Mouse (Mus musculus): ENCODE data around the gene Mesp2.
A peak's percentile ranks its signal among the peaks of the same experiment; 100 is the strongest.
"Not testable (repeated sequence)": the region's sequence is repeated elsewhere in the genome, so short reads cannot be mapped to it uniquely, and the experiment has no call there.

Mesp2 gene

DNA sequence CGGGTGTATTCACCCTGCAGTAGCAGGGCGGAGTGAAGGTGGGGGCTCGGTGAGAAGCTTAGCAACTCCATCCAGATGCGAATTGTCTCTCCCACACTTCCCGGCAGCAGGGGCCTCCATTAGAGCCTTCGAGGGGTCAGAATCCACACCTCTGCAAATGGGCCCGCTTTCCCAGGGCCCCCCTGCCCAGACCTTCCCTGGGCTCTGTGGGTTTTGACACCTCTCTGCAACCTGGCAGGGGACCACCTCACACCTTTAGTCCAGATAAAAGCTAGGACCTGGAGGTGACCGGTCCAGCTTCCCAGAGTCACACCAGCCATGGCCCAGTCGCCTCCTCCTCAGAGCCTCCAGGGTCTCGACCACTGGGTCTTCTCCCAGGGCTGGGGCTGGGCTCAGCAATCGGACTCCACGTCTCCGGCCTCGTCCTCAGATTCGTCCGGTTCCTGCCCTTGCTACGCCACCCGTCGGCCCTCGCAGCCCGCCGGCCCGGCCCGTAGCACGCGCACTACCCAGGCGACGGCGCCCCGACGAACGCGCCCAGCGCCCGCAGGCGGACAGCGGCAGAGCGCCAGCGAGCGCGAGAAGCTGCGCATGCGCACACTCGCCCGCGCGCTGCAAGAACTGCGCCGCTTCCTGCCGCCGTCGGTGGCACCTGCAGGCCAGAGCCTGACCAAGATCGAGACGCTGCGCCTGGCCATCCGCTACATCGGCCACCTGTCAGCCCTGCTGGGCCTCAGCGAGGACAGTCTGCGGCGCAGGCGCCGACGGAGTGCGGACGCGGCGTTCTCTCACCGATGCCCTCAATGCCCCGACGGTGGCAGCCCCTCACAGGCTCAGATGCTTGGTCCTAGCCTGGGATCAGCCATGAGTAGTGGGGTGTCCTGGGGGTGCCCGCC, at the start of gene Mesp2:
Gene Mesp2 (plus strand): TSS at position 117 of the 896 bp plus-strand sequence.
- peak; percentile 8 to 44 for DNase-seq

DNA sequence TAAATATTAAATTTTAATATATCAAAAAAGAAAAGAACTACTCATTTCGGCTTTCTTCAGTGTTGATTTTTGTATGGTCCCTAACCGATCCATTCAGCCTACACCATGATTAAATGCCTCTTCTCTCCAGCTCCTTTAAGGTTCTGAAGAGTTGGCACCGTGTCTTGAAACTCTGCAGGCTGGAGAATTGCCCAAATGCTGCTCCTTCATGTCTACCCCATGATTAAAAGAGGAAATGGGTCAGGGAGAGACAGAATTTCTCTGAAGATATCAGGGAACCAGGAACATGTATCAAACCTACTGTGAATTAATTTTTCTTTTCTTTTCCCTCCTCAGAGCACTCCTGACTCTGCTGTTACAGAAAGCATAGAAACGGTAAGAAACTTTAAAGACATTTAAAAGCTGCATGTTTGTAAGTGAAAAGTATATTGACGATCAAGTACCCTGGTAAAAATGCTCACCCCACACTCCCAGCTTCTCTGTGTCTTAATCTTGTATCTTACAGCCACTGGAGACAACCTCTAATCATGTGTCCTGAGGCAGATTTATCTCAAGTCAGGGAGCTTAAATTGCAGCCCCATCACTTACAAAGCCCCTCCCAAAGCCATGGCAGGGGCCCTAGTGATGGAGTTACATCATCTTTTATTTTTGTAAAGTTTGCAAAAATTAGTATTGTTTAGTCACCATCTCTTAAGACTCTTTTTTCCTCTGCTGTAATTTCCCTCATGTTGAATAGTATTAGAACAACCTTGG, 49.2 kb upstream of the Mesp2 start:
- no peak for DNase-seq

DNA sequence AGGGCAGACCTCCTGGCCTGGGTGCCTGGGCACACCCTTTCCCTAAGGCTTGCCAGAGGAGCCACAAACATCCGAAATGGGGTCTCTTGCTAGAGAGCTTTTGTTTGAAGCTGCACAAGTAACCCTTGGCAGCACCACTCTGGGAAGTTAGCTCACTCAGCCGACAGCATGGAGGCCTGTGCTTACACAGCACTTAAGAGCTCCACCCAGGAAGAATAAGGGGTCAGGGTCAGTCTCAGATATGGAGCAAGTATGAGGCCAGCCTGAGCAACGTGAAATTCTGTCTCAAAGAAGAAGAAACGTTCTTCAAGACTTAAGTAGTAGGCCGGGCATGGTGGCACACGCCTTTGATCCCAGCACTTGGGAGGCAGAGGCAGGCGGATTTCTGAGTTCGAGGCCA, 48.4 kb upstream of the Mesp2 start:
- DNase-seq = no peak

DNA sequence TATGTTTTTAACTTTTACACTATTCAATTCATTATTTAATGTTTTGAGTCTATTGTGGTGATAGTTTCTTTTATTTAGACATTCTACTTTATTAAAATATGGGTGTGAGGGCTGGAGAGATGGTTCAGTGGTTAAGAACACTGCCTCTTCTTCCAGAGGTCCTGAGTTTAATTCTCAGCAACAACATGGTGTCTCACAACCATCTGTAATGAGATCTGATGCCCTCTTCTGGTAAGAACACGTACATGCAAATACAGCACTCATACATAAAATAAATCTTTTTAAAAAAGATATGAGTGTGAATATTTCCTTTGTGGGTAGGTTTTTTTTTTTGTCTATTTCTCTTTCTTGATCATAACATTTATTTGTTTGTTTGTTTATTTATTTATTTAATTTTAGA, 44.5 kb upstream of the Mesp2 start:
- no peak for DNase-seq

DNA sequence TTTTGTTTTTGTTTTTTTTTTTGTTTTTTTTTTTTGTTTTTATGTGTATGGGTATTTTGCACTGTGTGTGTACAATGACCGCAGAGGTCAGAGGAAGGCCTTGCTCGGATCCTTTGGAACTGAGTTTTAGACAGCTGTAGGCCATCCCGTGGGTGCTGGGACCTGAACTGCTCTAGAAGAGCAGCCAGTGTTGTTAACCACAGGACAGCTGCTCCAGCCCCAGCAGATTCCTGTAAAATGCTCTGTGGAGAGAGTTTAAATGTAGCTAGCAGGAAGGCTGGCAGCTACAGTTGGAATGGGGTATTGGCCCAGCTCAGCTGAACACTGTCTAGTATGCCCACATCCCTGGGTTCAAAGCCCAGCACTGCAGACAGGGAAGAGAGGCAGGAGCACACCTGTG, 40.9 kb upstream of the Mesp2 start:
- DNase-seq = no peak

DNA sequence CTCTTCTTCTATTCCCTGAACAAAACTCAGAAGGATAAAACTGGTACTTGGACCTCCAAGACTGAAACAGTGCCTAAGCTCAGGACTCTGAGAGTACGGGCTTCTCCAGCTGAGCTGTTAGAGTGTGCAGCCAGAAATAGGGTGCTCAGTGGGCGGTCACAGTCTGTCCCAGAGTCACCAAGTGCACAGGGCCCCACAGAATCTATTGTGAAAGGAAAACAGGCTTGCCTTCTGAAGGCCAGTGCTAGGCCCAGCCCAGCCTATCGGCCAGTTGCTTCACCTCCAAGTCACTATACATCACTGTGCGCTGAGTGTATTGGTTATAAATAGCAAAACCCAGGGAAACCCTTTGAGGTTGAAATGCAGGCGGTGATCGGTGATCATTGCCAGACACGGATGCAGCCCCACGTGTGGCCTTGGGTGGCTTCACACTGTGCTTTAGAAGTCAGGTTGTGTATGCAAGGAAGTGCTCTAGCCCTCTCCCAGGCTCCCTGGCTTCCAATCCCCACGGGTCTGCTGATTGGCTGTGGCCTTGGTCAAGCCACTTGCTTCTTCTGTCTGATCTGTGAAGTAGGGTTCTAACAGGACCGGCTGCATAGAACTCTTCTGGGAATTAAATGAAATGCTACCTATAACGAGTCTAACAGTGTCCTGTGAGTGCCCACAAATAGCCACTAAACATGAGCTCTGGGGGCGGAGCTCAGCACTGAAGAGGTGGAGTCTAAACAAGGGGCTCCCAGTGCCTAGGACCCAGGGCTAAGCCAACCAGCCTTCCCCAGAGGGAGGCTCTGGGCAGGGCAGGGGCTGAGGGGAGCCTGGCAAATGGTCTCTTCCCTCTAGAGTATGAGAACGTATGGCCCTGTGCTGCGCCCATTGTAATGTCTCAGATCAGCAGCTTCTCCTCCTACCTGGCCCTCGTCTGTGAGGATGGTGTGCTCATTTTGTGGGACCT, 38.7 kb upstream of the Mesp2 start:
- no peak for DNase-seq

DNA sequence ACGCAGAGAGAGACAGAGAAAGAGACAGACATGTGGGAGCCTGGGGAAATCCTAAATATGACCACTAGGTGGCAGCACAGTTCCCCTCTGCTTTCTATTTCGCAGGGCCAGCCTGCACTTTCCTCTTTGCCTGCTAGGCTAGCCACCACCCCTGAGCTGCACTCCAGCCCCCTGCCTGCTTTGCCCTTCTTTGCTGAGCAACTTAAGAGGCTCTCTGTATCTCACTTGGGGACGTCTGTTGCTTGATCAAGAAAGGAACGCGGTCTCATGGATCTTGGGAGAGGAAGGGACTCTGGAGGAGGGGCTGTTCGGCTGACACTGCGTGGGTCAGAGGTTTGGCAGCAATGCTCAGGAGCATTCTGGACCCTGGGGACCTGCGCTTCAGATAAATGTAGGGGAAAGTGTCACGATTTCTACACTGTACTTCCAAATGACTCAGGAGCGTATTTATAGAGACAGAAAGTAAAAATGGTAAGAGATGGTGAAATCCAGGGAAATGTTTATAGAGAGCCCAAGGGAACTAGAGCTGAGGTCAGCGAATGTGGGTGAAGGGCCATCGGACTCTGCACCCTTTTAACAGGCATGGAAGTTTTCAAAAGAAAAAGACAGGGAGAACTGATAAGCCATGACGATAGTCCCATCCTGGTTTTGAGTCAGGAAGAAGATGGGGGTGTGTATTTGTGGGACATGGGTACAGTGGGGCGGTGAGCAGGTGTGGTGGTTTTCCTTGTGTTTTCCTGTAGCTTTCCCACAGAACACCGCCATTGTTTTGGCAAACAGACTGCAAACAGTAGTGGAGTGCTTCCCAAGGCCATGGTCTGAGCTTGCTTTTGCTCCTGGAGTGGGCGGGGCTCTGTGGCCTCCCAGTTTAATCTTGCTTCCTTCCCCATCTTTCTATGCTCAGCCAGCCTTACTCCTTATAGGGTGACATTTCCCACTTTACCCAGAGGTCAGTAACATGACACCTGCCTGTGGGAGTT, 29.6 kb upstream of the Mesp2 start:
- peak; percentile 66 to 74 for DNase-seq

DNA sequence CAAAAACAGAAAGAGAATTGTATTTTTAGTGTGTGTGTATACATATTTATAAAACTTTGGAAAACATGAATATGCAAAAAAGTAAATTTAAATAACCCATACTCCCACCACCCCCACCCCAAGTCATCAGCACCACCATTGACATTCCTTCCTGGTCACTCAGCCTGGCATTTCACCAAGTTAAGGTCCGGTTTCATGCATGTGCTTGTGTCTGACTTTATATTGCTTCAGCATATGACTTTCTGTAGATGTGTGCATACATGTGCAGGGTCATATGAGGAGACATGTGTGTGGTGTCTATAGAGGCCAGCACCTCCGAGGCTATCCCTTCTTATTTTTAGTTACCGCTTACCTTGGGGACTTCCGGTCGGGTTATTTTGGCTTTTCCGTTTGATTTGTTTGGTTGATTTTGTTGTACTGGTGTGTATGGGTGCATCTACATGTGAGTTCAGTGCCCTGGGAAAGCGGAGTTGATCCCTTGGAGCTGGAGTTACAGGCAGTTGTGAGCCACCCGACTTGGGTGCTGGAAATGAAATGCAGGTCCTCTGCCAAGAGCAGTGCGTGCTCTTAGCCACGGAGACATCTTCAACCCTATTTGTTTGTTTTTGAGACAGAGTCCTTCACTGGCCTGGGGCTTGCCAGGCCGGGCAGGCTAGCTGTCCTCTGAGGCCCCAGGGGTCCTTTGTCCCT, 28.6 kb upstream of the Mesp2 start:
- no peak for DNase-seq

DNA sequence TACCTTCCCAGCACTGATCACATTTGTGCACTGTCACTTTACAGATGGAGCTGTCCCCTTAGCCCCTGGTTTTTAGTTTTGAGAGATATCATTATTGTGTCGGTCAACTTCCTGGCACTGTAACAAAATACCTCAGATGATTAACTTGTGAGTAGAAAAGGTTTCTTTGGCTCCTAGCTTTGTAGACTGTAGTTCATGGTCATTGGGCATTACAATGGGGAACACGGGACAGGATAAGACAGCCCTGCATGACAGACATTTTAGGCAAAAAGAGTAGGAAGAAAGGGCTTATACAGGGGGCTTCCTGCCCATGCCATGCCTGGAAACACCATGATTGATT, 28.0 kb upstream of the Mesp2 start:
- no peak for DNase-seq

DNA sequence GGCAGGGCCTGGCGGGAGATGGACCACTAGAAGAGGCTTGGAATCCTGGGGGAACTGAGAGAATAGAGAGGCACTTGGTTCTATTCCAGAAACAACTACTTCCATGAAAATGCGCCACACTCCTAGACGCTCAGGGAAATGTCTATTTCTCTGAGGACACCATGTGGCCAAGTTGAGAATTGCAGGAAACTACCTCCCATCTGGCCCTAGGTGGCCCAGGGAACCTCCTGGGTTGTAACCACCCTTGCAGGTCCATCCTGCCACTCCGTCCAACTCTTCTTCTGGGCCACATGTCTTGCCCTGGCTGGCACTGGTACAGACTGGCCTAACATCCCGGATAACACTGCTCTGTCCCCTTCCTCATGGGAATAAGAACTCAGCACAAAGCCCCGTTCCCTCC, 24.2 kb upstream of the Mesp2 start:
- DNase-seq = peak; percentile 70 to 72

DNA sequence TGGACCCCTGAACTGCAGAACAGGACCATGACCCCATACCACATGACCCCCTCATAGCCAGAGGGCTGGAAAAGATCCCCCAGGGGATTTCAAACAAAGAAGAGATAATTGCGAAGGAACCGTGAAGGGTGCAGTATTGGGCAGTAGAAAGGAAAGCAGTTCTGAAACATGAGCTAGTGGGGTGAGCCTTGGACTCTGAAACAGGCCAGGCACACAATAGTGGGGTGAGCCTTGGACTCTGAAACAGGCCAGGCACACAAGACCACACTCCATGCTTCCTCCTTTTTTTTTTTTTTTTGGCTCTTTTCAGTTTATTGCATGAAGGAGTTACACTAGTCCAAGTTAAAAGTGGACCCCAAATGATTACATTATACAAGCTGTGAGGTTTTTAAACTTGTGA, 20.7 kb upstream of the Mesp2 start:
- DNase-seq = not testable (repeated sequence)

DNA sequence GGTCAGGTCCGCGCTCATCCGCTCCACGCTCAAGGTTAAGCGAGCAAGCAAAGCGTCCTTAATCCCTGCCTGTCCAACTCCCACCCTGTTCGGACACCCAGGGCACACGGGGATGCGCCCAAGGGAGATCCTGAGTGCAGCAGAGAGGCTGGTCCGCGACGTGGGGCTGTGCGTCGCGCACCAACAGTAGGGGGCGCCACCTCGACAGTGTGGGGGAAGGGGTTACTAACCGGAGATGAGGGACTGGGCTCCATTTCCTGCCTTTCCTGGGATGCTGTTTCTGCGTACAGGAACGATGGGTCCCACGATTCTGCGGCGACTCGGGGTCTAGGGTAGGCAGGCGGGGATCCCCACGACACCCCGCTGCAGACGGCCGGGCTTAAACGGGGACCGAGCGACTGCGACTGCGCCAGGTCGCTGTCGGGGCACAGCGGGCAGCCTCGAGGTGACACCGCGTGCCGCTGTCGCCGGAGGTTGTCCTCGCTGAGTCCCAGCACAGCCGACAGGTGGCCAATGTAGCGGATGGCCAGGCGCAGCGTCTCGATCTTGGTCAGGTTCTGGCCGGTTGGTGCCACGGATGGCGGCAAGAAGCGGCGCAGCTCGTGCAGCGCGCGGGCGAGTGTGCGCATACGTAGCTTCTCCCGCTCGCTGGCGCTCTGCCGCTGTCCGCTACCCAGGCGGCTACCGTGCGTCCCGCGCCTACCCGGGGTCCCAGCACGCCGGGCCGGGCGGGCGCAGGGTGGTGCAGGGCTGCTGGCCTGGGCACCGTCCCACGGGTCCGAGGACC, 17.7 kb upstream of the Mesp2 start:
- peak in 1 of 2 experiments; percentile 12 for DNase-seq

DNA sequence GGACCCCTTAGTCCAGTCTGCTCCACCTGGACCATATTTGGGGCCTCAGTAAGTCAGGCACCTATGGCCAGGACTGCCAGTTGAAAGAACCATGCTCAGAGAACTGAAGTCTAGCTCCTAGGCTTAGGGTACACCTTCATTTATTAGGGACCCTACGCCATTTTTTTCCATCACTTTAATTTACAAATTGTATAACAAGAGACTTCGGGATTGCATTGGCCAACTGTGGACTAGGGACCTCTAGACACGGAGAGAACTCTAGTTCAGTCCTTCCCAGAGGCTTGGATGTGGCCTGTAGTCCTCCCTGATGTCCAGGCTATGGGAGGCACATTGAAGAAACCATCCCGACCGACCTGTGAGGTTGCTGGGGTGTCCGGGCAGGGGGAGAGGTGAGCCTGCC, 16.8 kb upstream of the Mesp2 start, which contains the start of gene Mesp1:
Gene Mesp1 (minus strand): TSS at position 101 of the 400 bp plus-strand sequence.
- DNase-seq = no peak

DNA sequence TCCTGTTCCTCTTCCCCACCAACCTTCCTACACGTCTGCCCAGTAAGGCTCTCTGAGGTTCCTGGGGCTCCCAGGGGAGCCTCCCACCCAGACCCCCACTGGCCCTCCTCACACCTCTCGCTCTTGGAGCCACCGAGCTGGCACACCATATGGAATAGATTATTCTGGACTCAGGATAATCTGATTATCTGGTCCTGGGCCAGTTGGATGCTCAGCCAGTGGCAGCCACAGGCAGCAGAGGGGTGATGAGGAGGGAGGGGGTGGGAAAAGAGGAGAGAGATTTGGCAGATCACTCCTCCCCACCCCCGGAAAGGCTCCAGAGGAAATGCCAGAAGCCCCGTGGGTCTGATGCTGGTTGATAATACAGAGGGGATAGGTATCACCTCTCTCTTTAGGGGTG, 11.9 kb upstream of the Mesp2 start:
- DNase-seq = no peak

DNA sequence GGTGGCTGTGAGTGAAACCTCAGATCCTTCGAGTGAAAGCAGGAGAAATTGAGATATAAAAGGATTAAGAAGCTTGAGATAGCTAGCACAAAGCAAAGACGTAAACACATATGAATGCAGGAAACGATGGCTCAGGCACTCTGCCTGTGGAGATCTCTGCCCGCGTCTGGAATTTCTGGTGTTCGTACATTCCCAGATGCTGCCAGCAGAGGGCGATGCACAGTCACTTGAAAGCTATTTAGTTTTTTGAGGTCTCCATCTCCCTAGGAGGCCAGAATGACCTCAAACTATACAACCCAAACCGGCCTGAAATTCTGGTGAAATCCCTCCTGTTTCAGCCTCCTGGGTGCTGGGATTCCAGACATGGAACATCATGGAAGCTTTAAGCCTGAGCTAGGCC, 11.5 kb upstream of the Mesp2 start:
- DNase-seq = peak; percentile 48 to 71

DNA sequence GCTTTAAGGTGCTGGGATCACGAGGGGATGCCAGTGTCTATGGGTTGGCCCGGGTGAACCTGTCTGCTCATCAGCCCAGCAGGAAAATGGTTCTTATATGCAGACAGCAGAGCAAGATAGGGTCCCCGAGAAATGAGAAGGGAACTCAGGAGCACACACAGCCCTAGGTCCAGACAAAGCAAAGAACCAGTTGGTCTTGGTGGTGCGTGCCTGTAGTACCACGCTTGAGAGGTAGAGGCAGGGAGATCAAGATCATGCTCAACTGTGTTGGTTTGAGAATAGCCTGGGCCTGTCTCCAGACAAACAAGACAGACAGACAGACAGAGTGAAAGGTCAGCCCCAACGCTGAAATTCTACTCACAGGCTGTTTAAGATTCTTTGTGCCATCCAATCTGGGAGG, 11.0 kb upstream of the Mesp2 start:
- DNase-seq = no peak

DNA sequence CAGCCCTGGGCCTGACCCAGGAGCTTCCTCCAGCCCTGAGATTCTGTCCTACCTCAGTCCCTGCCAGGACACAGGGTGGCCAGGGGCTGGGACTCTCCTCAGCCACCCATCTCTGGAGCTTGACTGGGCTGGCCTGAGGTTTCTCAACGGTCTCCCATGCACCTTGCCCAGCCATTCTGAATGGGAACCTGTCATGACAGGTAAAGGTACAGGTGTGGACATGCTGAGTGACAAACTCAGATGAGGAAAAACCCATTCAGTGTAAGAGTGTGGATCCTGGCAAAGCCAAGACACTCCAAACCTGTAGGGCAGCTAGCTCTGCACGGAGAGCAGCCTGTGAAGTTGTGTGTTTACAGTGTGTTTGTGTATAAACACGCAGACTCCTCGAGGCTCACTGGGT, 10.2 kb upstream of the Mesp2 start:
- no peak for DNase-seq

DNA sequence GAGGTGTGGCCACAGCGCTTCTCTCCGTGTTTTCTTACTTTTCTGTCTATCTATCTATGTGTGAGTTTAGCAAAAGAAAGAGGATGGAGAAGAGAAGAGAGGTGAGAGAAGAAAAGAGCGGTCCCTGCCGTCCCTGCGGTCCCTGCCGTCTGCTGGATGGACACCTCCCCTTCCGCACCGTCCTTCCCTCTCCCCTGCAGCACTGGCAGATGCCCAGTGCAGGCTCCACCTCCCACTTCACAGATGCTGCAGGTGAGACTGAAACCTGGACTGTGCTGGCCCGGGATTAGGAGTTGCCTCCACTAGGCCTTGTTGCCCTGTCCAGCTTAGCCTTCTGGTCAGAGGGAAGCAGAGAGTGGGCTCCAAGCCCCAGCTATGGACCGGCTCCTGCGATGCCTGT, 9.1 kb upstream of the Mesp2 start:
- DNase-seq = no peak

DNA sequence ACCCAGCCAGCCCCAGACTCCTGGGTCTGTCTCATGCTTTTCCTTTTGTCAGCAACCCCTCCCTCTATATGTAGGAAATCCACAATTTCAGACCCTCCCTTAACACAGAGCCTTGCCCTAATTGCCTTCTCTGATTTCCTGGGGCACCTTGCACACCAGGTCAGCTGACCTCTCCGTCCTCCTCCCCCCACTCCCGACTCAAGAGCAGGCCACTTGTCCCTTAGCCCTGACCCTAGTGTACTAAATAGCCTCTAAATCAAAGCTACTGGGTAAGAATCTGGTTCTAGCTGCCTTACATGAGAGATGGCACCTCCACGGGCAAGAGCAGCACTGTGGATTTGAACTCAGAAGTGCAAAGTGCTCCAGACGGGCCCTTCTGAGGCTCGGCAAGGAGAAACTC, 8.5 kb upstream of the Mesp2 start:
- DNase-seq = no peak

DNA sequence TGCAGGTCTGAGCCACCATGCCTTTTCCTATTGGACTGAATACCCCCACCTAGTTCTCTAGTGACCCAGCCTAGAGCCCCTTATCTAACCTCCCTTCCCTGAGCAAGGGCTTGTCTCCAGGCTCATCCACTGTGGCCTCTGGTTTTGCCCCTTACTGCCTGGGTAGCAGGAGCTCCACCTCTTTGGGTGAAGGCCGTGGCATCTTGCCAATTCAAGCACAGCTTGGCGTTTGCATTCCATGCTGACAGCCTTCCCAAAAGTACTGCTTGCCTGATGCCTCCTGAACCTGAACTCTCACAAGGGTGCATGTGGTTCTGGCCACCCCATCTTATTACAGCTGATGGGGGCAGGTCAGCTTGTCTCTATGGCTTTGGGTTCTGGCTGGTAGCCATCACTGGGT, 6.6 kb upstream of the Mesp2 start:
- DNase-seq = no peak
